Mouse (Mus musculus) kidney, embryonic 16.5 days (tissue): ENCODE measurements around the gene 0610009B22Rik. TPM values are rescaled to one million over a fixed set of nuclear protein-coding genes. Genes with fewer than 3 reads are reported as not detected.
"Not testable (repeated sequence)": the region's sequence is repeated elsewhere in the genome, so short reads cannot be mapped to it uniquely, and the experiment has no call there.

ENCODE experiments used
- ATAC-seq: fragments of 200-750 bp; cut with Nextera tagmentation; 2 replicates; pipeline ENCODE4 v1.8.0; 2017; ENCODE audit warnings: moderate TSS enrichment; ENCODE audit not compliant: low FRiP score, low TSS enrichment
- H3K27ac ChIP-seq: fragments of 300-500 bp; sonication (generic); 2 replicates; pipeline ENCODE4 v1.5.1; 2014; ENCODE audit warnings: low read length
- H3K27me3 ChIP-seq: fragments of 300-500 bp; sonication (generic); 2 replicates; pipeline ENCODE4 v1.6.1; 2014; ENCODE audit warnings: low read length, control low read depth, mixed read lengths; ENCODE audit not compliant: insufficient read depth
- H3K36me3 ChIP-seq: fragments of 300-500 bp; sonication (generic); 2 replicates; pipeline ENCODE4 v1.6.1; 2014; ENCODE audit warnings: low read length, control low read depth, mixed read lengths; ENCODE audit not compliant: insufficient read depth
- H3K4me1 ChIP-seq: fragments of 300-500 bp; sonication (generic); 2 replicates; pipeline ENCODE4 v1.6.1; 2014; ENCODE audit warnings: low read length, control low read depth, mixed read lengths; ENCODE audit not compliant: insufficient read depth
- H3K4me2 ChIP-seq: fragments of 300-500 bp; sonication (generic); replicated peaks from 2 replicates; pipeline ENCODE4 v1.6.1; 2014; ENCODE audit warnings: low read depth, low read length
- H3K4me3 ChIP-seq: fragments of 300-500 bp; sonication (generic); 2 replicates; pipeline ENCODE4 v1.5.1; 2014; ENCODE audit warnings: mild to moderate bottlenecking, low read length
- H3K9ac ChIP-seq: fragments of 300-500 bp; sonication (generic); replicated peaks from 2 replicates; pipeline ENCODE4 v1.6.1; 2014; ENCODE audit warnings: low read length
- H3K9me3 ChIP-seq: fragments of 300-500 bp; sonication (generic); 2 replicates; pipeline ENCODE4 v1.6.1; 2016; ENCODE audit warnings: low read length, control low read depth
- WGBS: fragments of 180-500 bp; shearing (Covaris S2); extraction: QIAGEN DNeasy Blood & Tissue Kit; methylation state at CpG from one replicate; pipeline ENCODE4 v1.1.7; 2014; 5-methylcytosine and 5-hydroxymethylcytosine counted together
- polyA plus RNA-seq: library from polyadenylated mRNA; unstranded; fragments of >200 nt; fragmentation: Nextera tagmentation; extraction: Ambion mirVana; gene quantifications from 2 replicates; pipeline ENCODE4 v1.2.1, GENCODE M21; 2015

The 0610009B22Rik gene
- polyA plus RNA-seq, 1 experiment from 2014 or later: 105 TPM

GRCm38 (mm10) chr11:51689343-51689742, 669 bp upstream of the 0610009B22Rik start:
- peak overlapping the region; percentile 89 for H3K9ac ChIP-seq
- H3K9me3 ChIP-seq: no peaks in the 10 kb centered on the region
- H3K4me2 ChIP-seq: peak overlapping the region; percentile 75
- peaks cover 10% of the 10 kb centered on the region for H3K4me1 ChIP-seq
- ATAC-seq: no peak
- H3K36me3 ChIP-seq: peaks cover 4% of the 10 kb centered on the region
- H3K27me3 ChIP-seq: no peaks in the 10 kb centered on the region
- H3K4me3 ChIP-seq: peak overlapping the region; percentile 52
- 21% methylated on average over 6 of the region's 6 CpGs for WGBS
- peak overlapping the region; percentile 100 for H3K27ac ChIP-seq

- Histone ChIP-seq H3K27me3 (no peaks in the 10 kb centered on the region), H3K9ac (no peak overlapping the region), H3K4me1 (peaks cover 4% of the 10 kb centered on the region; the same call in 1 of the 2 replicates), H3K27ac (no peak overlapping the region), H3K4me2 (no peak overlapping the region), H3K4me3 (no peak overlapping the region), H3K9me3 (no peaks in the 10 kb centered on the region), H3K36me3 (no peaks in the 10 kb centered on the region)
- ATAC-seq: no peak
- 33% methylated on average over 8 of the region's 8 CpGs for WGBS
Measured at GRCm38 (mm10) chr11:51681976-51682374, 6.7 kb downstream of the 0610009B22Rik start.

GRCm38 (mm10) chr11:51681324-51681975, 7.2 kb downstream of the 0610009B22Rik start:
- Histone ChIP-seq H3K4me1 (peaks cover 4% of the 10 kb centered on the region; the same call in 1 of the 2 replicates), H3K4me2 (peak overlapping the region; percentile 35), H3K27me3 (no peaks in the 10 kb centered on the region), H3K27ac (no peak overlapping the region), H3K4me3 (no peak overlapping the region), H3K36me3 (no peaks in the 10 kb centered on the region), H3K9me3 (no peaks in the 10 kb centered on the region), H3K9ac (peak overlapping the region; percentile 41; the same call in 1 of the 2 replicates)
- ATAC-seq: peak; percentile 67
- 38% methylated on average over 13 of the region's 13 CpGs for WGBS

- H3K27ac ChIP-seq: no peak overlapping the region
- no peak overlapping the region for H3K4me2 ChIP-seq
- no peaks in the 10 kb centered on the region for H3K9me3 ChIP-seq
- H3K4me1 ChIP-seq: peaks cover 4% of the 10 kb centered on the region; the same call in 1 of the 2 replicates
- ATAC-seq: no peak
- H3K9ac ChIP-seq: no peak overlapping the region
- WGBS: 82% methylated on average over 3 of the region's 3 CpGs
- H3K4me3 ChIP-seq: no peak overlapping the region
- H3K27me3 ChIP-seq: no peaks in the 10 kb centered on the region
- H3K36me3 ChIP-seq: no peaks in the 10 kb centered on the region
Measured at GRCm38 (mm10) chr11:51679466-51679865, 9.2 kb downstream of the 0610009B22Rik start.

- Histone ChIP-seq H3K4me2 (no peak overlapping the region), H3K27ac (no peak overlapping the region), H3K4me3 (no peak overlapping the region), H3K27me3 (no peaks in the 10 kb centered on the region), H3K36me3 (no peaks in the 10 kb centered on the region), H3K9me3 (no peaks in the 10 kb centered on the region), H3K4me1 (peaks cover 4% of the 10 kb centered on the region; the same call in 1 of the 2 replicates), H3K9ac (no peak overlapping the region)
- ATAC-seq: no peak
- 58% methylated on average over 6 of the region's 6 CpGs for WGBS
Measured at GRCm38 (mm10) chr11:51677737-51678418, 10.8 kb downstream of the 0610009B22Rik start.

GRCm38 (mm10) chr11:51675386-51675785, 13.3 kb downstream of the 0610009B22Rik start:
- H3K4me3 ChIP-seq: no peak overlapping the region
- no peak overlapping the region for H3K4me2 ChIP-seq
- H3K27me3 ChIP-seq: no peaks in the 10 kb centered on the region
- no peak overlapping the region for H3K9ac ChIP-seq
- no peaks in the 10 kb centered on the region for H3K9me3 ChIP-seq
- ATAC-seq: no peak
- no peak overlapping the region for H3K27ac ChIP-seq
- 82% methylated on average over 5 of the region's 5 CpGs for WGBS
- no peaks in the 10 kb centered on the region for H3K36me3 ChIP-seq
- H3K4me1 ChIP-seq: no peaks in the 10 kb centered on the region

GRCm38 (mm10) chr11:51673291-51673690, 15.4 kb downstream of the 0610009B22Rik start:
- WGBS: 59% methylated on average over 9 of the region's 9 CpGs
- H3K9me3 ChIP-seq: no peaks in the 10 kb centered on the region
- H3K27ac ChIP-seq: peak overlapping the region; percentile 39; the same call in 1 of the 2 replicates

GRCm38 (mm10) chr11:51671376-51671775, 17.3 kb downstream of the 0610009B22Rik start:
- no peaks in the 10 kb centered on the region for H3K27me3 ChIP-seq
- H3K4me1 ChIP-seq: no peaks in the 10 kb centered on the region
- 76% methylated on average over 2 of the region's 2 CpGs for WGBS
- no peaks in the 10 kb centered on the region for H3K36me3 ChIP-seq
- no peak overlapping the region for H3K4me3 ChIP-seq
- no peak overlapping the region for H3K4me2 ChIP-seq
- ATAC-seq: no peak
- H3K9me3 ChIP-seq: no peaks in the 10 kb centered on the region
- no peak overlapping the region for H3K27ac ChIP-seq
- no peak overlapping the region for H3K9ac ChIP-seq

More at GRCm38 (mm10) chr11:51673291-51673690, 15.4 kb downstream of the 0610009B22Rik start:
- no peak for ATAC-seq
- Histone ChIP-seq H3K36me3 (no peaks in the 10 kb centered on the region), H3K4me1 (no peaks in the 10 kb centered on the region), H3K27me3 (no peaks in the 10 kb centered on the region), H3K9ac (no peak overlapping the region), H3K4me3 (no peak overlapping the region), H3K4me2 (no peak overlapping the region)

GRCm38 (mm10) chr11:51670846-51671245, 17.8 kb downstream of the 0610009B22Rik start:
- H3K9ac ChIP-seq: no peak overlapping the region
- 97% methylated on average over 7 of the region's 7 CpGs for WGBS
- no peak overlapping the region for H3K27ac ChIP-seq
- no peaks in the 10 kb centered on the region for H3K4me1 ChIP-seq
- ATAC-seq: no peak
- H3K9me3 ChIP-seq: no peaks in the 10 kb centered on the region
- no peaks in the 10 kb centered on the region for H3K36me3 ChIP-seq
- H3K27me3 ChIP-seq: no peaks in the 10 kb centered on the region
- no peak overlapping the region for H3K4me2 ChIP-seq
- H3K4me3 ChIP-seq: no peak overlapping the region

GRCm38 (mm10) chr11:51664747-51665146, 23.9 kb downstream of the 0610009B22Rik start:
- H3K4me2 ChIP-seq, H3K9me3 ChIP-seq, H3K4me1 ChIP-seq, H3K4me3 ChIP-seq, H3K36me3 ChIP-seq, ATAC-seq, H3K27ac ChIP-seq, H3K9ac ChIP-seq, H3K27me3 ChIP-seq: not testable (repeated sequence)
- WGBS: 92% methylated on average over 7 of the region's 7 CpGs
